Mouse (Mus musculus): Measurements from ENCODE around the gene Rpl3l. TPM values are rescaled to one million over a fixed set of nuclear protein-coding genes. Genes with fewer than 3 reads are reported as not detected.

The Rpl3l gene
- polyA plus RNA-seq, 1 experiment from 2014 or later, result not detected

DNA sequence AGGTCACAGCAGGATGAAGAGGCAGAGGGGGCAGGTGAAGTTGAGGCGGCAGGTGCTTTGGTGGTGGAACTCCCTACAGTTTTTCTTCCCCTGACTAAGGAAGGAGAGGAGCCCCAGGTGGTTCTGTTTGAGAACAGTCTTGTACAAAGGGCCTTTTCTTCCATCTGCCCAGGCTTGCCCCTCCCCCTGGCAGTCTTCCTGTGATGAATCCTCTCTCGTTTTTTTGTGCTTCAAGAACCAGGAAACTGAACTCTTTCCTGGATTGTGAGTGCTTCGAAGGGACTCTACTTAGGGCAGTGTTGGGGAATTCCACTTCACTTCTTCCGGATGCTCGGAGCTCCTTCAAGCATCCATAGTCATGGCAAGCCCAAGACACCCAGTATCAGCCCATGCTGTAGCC, 29.6 kb upstream of the Rpl3l start:
- Histone ChIP-seq H3K4me2 (no peak overlapping the region), H3K36me3 (ENCODE audit: control insufficient read depth, insufficient read depth, low read length) (peaks cover 15% of the 10 kb centered on the region), H3K27ac (ENCODE audit: low read depth, low read length) (no peak overlapping the region), H3K9ac (ENCODE audit: low read length) (no peak overlapping the region), H3K27me3 (ENCODE audit: control insufficient read depth, insufficient read depth, low read length) (no peaks in the 10 kb centered on the region), H3K4me3 (ENCODE audit: low read depth, low read length) (no peak overlapping the region), H3K4me1 (ENCODE audit: control insufficient read depth, insufficient read depth, low read length) (peaks cover 10% of the 10 kb centered on the region), H3K9me3 (ENCODE audit: control insufficient read depth, low read length) (no peaks in the 10 kb centered on the region)
- ATAC-seq (ENCODE audit: low FRiP score) (no peak), DNase-seq (ENCODE audit: low spot score, missing footprints) (no peak)
- 22% methylated on average over 5 of the region's 5 CpGs for WGBS

DNA sequence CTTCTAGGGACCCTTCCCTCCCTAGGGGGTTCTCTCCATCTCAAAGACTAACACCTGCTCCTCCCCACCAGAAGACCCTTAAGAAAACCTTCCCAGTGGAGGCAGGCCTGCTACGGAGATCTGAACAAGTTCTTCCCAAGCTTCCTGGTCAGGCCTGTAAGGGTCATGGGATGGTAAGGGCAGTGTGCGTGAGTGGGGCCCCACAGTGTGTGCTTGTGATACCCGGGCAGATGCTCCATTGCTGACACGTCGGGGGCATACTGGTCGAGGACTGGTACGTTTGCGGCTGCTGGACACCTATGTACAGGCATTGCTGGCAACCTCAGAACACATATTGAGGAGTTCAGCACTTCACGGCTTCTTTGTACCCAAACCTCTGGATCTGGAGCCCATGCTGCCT, 28.9 kb upstream of the Rpl3l start:
- H3K4me2 ChIP-seq, result no peak overlapping the region
- H3K9ac ChIP-seq (ENCODE audit: low read length), result no peak overlapping the region
- no peaks in the 10 kb centered on the region for H3K27me3 ChIP-seq (ENCODE audit: control insufficient read depth, insufficient read depth, low read length)
- no peak for DNase-seq (ENCODE audit: low spot score, missing footprints)
- H3K4me1 ChIP-seq (ENCODE audit: control insufficient read depth, insufficient read depth, low read length), result peaks cover 10% of the 10 kb centered on the region
- H3K9me3 ChIP-seq (ENCODE audit: control insufficient read depth, low read length), result no peaks in the 10 kb centered on the region
- no peak overlapping the region for H3K4me3 ChIP-seq (ENCODE audit: low read depth, low read length)
- no peak overlapping the region for H3K27ac ChIP-seq (ENCODE audit: low read depth, low read length)
- peaks cover 16% of the 10 kb centered on the region for H3K36me3 ChIP-seq (ENCODE audit: control insufficient read depth, insufficient read depth, low read length)
- WGBS, result 72% methylated on average over 9 of the region's 9 CpGs
- ATAC-seq (ENCODE audit: low FRiP score), result no peak

DNA sequence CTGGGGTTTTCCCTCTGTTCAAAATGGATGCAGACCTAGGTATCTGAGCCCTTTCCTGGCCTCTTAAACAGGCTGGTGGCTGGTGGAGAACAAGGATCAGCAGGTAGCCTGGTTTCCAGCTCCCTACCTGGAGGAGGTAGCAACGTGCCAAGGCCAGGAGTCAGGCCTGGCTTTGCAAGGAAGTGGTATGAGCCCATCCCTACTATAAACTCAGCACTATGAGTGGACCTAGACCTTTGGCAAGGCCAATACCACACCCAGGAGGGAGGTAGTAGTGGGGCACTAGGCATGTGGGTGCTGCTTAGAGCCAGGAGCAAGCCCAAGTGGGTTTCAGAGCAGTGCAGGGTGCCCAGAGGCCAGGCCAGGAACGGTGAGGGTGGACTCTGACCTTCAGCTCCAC, 28.1 kb upstream of the Rpl3l start:
- H3K4me2 ChIP-seq, result no peak overlapping the region
- ATAC-seq (ENCODE audit: low FRiP score) (no peak), DNase-seq (ENCODE audit: low spot score, missing footprints) (no peak)
- H3K9ac ChIP-seq (ENCODE audit: low read length), result no peak overlapping the region
- H3K4me1 ChIP-seq (ENCODE audit: control insufficient read depth, insufficient read depth, low read length), result peaks cover 8% of the 10 kb centered on the region; the same call in 1 of the 2 replicates
- peaks cover 24% of the 10 kb centered on the region for H3K36me3 ChIP-seq (ENCODE audit: control insufficient read depth, insufficient read depth, low read length)
- WGBS, result 83% methylated on average over 2 of the region's 2 CpGs
- H3K4me3 ChIP-seq (ENCODE audit: low read depth, low read length), result no peak overlapping the region
- no peak overlapping the region for H3K27ac ChIP-seq (ENCODE audit: low read depth, low read length)
- no peaks in the 10 kb centered on the region for H3K9me3 ChIP-seq (ENCODE audit: control insufficient read depth, low read length)
- no peaks in the 10 kb centered on the region for H3K27me3 ChIP-seq (ENCODE audit: control insufficient read depth, insufficient read depth, low read length)

DNA sequence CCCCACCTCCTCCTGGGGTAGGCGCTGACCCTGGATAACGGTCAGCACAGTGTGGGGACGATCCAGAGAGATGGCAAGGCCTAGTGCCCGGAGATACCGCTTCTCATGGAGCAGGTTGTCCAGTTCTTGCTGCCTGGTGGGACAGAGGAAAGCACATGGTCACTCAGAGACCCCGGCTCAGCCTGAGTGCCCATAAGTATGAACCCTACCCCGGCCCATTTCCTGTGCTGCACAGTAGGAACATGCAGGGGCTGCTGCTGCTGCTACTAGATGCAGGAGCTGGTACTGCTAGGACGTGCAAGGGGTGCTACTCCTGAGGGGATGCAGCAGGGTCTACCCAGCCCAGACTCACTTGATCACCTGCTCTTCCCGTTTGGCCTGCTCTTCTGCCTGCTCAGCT, 26.4 kb upstream of the Rpl3l start:
- no peak overlapping the region for H3K27ac ChIP-seq (ENCODE audit: low read depth, low read length)
- no peak overlapping the region for H3K9ac ChIP-seq (ENCODE audit: low read length)
- H3K36me3 ChIP-seq (ENCODE audit: control insufficient read depth, insufficient read depth, low read length), result peaks cover 28% of the 10 kb centered on the region
- no peak for DNase-seq (ENCODE audit: low spot score, missing footprints)
- no peaks in the 10 kb centered on the region for H3K9me3 ChIP-seq (ENCODE audit: control insufficient read depth, low read length)
- H3K27me3 ChIP-seq (ENCODE audit: control insufficient read depth, insufficient read depth, low read length), result no peaks in the 10 kb centered on the region
- no peak for ATAC-seq (ENCODE audit: low FRiP score)
- WGBS, result 91% methylated on average over 9 of the region's 9 CpGs
- H3K4me1 ChIP-seq (ENCODE audit: control insufficient read depth, insufficient read depth, low read length), result peaks cover 3% of the 10 kb centered on the region; the same call in 1 of the 2 replicates
- H3K4me2 ChIP-seq, result no peak overlapping the region
- H3K4me3 ChIP-seq (ENCODE audit: low read depth, low read length), result no peak overlapping the region

DNA sequence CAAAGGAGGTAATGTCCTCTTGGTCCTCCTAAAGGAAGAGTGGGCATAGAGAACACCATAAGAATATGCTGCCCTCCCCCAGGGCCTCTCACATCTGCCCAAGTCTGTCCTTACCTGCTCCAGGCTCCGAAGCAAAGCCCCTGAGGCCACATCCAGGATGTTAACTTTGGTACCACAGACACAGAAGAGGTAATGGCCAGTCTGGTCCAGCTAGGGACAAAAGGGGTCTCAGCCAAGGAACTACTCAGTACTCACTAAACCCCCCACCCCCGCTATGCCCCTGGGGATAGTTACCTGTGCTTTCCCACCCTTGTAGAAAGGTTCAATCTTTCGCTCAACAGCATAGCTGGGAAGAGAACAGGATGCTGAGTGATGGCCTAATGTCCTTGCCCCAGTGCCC, 21.8 kb upstream of the Rpl3l start:
- DNase-seq (ENCODE audit: low spot score, missing footprints), result no peak
- Histone ChIP-seq H3K4me2 (no peak overlapping the region), H3K36me3 (ENCODE audit: control insufficient read depth, insufficient read depth, low read length) (peaks cover 26% of the 10 kb centered on the region), H3K9ac (ENCODE audit: low read length) (no peak overlapping the region), H3K4me1 (ENCODE audit: control insufficient read depth, insufficient read depth, low read length) (peaks cover 6% of the 10 kb centered on the region; the same call in 1 of the 2 replicates), H3K27ac (ENCODE audit: low read depth, low read length) (no peak overlapping the region), H3K27me3 (ENCODE audit: control insufficient read depth, insufficient read depth, low read length) (no peaks in the 10 kb centered on the region), H3K4me3 (ENCODE audit: low read depth, low read length) (no peak overlapping the region), H3K9me3 (ENCODE audit: control insufficient read depth, low read length) (no peaks in the 10 kb centered on the region)
- ATAC-seq (ENCODE audit: low FRiP score), result no peak
- WGBS, result 96% methylated on average over 3 of the region's 3 CpGs

DNA sequence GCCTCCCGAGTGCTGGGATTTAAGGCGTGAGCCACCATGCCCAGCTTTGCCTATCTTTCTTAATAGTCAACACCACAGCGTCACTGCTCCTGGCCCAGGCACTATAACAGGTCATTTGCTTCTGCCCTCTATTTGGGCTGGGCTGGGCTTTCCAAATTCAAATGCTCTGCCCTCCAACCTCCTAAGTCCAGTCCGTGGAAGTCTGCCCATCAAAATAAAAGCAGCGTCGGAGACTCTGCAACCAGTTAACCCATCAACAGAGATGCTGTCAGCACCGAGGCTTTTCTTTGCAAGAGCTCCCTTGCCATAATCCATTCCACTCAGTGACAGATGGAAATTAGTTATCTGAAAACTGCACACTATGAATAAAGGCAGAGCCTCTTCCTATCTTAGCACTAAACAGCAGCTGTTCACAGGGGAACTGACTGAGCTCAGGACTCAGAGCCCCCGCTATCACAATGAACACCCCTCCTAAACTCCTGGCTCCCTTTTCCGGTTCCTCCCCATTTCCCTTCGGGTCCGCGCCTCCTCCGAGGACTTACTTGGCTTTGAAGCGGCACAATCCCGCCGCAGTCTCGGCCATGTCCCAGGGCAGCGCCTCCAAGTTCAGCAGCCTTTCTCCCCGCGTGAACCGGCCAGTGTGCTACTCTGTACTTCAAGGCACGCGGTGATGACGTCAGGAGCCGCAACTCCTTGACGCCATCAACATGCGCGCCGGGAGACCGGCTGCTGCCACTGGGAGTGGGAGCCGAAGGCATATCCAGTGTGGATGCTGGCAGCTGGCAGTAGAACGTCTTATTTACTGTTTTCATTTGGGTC, 20.4 kb upstream of the Rpl3l start, which contains the start of gene Tbl3:
TSS of gene Tbl3 (minus strand) at position 679 of the 819 bp plus-strand sequence.
- WGBS, result 4% methylated on average over 32 of the region's 32 CpGs
- Histone ChIP-seq H3K4me3 (ENCODE audit: low read depth, low read length) (peak within 1 kb of the TSS; percentile 83), H3K4me1 (ENCODE audit: control insufficient read depth, insufficient read depth, low read length) (peaks cover 6% of the 10 kb centered on the region; the same call in 1 of the 2 replicates), H3K9me3 (ENCODE audit: control insufficient read depth, low read length) (no peaks in the 10 kb centered on the region), H3K36me3 (ENCODE audit: control insufficient read depth, insufficient read depth, low read length) (peaks cover 16% of the 10 kb centered on the region), H3K9ac (ENCODE audit: low read length) (peak within 1 kb of the TSS; percentile 84), H3K27ac (ENCODE audit: low read depth, low read length) (no peak within 1 kb of the TSS; the same call in 1 of the 2 replicates), H3K4me2 (peak within 1 kb of the TSS; percentile 76), H3K27me3 (ENCODE audit: control insufficient read depth, insufficient read depth, low read length) (no peaks in the 10 kb centered on the region)
- DNase-seq (ENCODE audit: low spot score, missing footprints) (peak; percentile 100), ATAC-seq (ENCODE audit: low FRiP score) (peak; percentile 85)

DNA sequence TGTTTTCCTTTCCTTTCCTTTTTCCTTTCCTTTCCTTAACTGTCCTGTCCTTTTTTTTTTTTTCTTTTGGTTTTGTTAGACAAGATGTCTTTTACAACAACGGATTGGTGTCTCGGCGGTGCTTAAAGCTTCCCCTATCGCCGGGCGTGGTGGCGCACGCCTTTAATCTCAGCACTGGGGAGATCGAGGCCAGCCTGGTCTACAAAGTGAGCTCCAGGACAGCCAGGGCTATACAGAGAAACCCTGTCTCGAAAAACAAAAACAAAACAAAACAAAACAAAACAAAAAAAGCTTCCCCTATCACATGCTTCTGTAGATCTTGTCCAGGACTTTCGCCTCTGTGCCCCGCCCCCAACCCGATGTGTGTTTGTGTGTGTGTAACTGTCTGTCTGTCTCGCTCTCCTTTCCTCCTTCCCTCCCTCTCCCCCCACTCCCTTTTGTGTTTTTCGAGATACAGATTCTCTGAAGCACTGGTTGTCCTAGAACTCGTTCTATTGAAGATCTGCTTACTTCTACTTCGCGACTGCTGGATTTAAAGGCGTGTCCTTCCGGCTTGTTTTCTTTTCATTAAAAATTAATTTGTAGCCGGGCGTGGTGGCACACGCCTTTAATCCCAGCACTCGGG, 19.7 kb upstream of the Rpl3l start:
- ATAC-seq (ENCODE audit: low FRiP score) (peak; percentile 70; the same call in 1 of the 2 replicates), DNase-seq (ENCODE audit: low spot score, missing footprints) (peak; percentile 86)
- H3K4me3 ChIP-seq (ENCODE audit: low read depth, low read length), result peak overlapping the region; percentile 83
- 8% methylated on average over 24 of the region's 24 CpGs for WGBS
- H3K9ac ChIP-seq (ENCODE audit: low read length), result peak overlapping the region; percentile 84
- H3K36me3 ChIP-seq (ENCODE audit: control insufficient read depth, insufficient read depth, low read length), result peaks cover 13% of the 10 kb centered on the region
- H3K27ac ChIP-seq (ENCODE audit: low read depth, low read length), result no peak overlapping the region; the same call in 1 of the 2 replicates
- H3K4me1 ChIP-seq (ENCODE audit: control insufficient read depth, insufficient read depth, low read length), result peaks cover 6% of the 10 kb centered on the region; the same call in 1 of the 2 replicates
- H3K9me3 ChIP-seq (ENCODE audit: control insufficient read depth, low read length), result no peaks in the 10 kb centered on the region
- H3K4me2 ChIP-seq, result peak overlapping the region; percentile 76
- H3K27me3 ChIP-seq (ENCODE audit: control insufficient read depth, insufficient read depth, low read length), result no peaks in the 10 kb centered on the region

DNA sequence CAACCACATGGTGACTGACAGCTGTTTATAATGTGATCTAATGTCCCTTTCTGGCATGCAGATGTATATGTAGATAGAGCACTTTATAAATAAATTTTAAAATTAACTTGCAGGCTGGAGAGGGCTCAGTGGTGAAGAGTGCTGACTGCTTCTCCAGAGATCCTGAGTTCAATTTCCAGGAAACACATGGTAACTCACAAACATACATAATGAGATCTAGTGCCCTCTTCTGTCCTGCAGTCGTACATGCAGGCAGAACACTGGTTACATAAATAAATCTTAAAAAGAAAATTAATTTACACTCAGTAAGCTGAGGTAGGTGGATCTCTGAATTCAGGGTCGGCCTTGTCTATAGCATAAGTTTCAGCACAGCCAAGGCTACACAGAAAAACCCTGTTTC, 19.0 kb upstream of the Rpl3l start:
- Histone ChIP-seq H3K4me2 (no peak overlapping the region), H3K36me3 (ENCODE audit: control insufficient read depth, insufficient read depth, low read length) (peaks cover 12% of the 10 kb centered on the region), H3K4me1 (ENCODE audit: control insufficient read depth, insufficient read depth, low read length) (peaks cover 6% of the 10 kb centered on the region; the same call in 1 of the 2 replicates), H3K9me3 (ENCODE audit: control insufficient read depth, low read length) (no peaks in the 10 kb centered on the region), H3K9ac (ENCODE audit: low read length) (no peak overlapping the region), H3K27ac (ENCODE audit: low read depth, low read length) (no peak overlapping the region), H3K27me3 (ENCODE audit: control insufficient read depth, insufficient read depth, low read length) (no peaks in the 10 kb centered on the region), H3K4me3 (ENCODE audit: low read depth, low read length) (no peak overlapping the region)
- WGBS, result 28% methylated on average over 2 of the region's 2 CpGs
- no peak for ATAC-seq (ENCODE audit: low FRiP score)
- DNase-seq (ENCODE audit: low spot score, missing footprints), result no peak

DNA sequence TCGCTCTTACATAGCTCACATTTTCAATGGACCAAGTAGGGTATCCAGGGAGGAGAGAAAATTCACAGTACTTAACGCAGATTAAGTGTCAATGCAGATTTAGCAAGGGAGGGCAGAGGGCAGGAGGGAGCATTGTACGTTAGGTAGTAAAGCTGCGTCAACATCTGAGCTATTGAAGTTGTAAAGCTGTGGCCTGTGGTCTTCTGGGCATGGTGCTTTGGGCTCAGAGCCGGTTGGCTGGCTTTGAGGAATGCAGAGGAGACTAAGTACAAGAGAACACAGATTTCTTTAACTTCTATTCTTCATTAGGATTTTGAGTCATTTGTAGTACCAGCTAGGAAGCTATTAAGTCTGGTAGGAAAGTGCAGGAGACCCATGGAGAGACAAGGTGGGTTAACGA, 12.1 kb upstream of the Rpl3l start:
- Histone ChIP-seq H3K27me3 (ENCODE audit: control insufficient read depth, insufficient read depth, low read length) (no peaks in the 10 kb centered on the region), H3K4me1 (ENCODE audit: control insufficient read depth, insufficient read depth, low read length) (no peaks in the 10 kb centered on the region), H3K4me3 (ENCODE audit: low read depth, low read length) (no peak overlapping the region), H3K9me3 (ENCODE audit: control insufficient read depth, low read length) (no peaks in the 10 kb centered on the region), H3K4me2 (no peak overlapping the region), H3K27ac (ENCODE audit: low read depth, low read length) (no peak overlapping the region), H3K9ac (ENCODE audit: low read length) (no peak overlapping the region), H3K36me3 (ENCODE audit: control insufficient read depth, insufficient read depth, low read length) (no peaks in the 10 kb centered on the region)
- DNase-seq (ENCODE audit: low spot score, missing footprints) (no peak), ATAC-seq (ENCODE audit: low FRiP score) (no peak)
- 18% methylated on average over 6 of the region's 6 CpGs for WGBS

Measured in midbrain, embryonic 11.5 days (tissue).